Mouse (Mus musculus) neural tube, embryonic 14.5 days (tissue): Measurements from ENCODE around the gene Wsb1. TPM values are rescaled to one million over a fixed set of nuclear protein-coding genes. Genes with fewer than 3 reads are reported as not detected.
A peak's percentile ranks its signal among the peaks of the same experiment; 100 is the strongest.

Experiments
- ATAC-seq: fragments of 200-750 bp; cut with Nextera tagmentation; 2 replicates; pipeline ENCODE4 v1.8.0; 2017; ENCODE audit warnings: low read depth, mild to moderate bottlenecking, moderate TSS enrichment, moderate library complexity
- H3K27ac ChIP-seq: fragments of 300-500 bp; sonication (generic); 2 replicates; pipeline ENCODE4 v1.5.1; 2014; ENCODE audit warnings: low read depth, mild to moderate bottlenecking, control low read depth, low read length, moderate library complexity, mixed read lengths
- H3K27me3 ChIP-seq: fragments of 300-500 bp; sonication (generic); 2 replicates; pipeline ENCODE4 v1.6.1; 2014; ENCODE audit warnings: low read length; ENCODE audit not compliant: control insufficient read depth, insufficient read depth
- H3K36me3 ChIP-seq: fragments of 300-500 bp; sonication (generic); 2 replicates; pipeline ENCODE4 v1.6.1; 2014; ENCODE audit warnings: low read length, mixed read lengths; ENCODE audit not compliant: control insufficient read depth, insufficient read depth
- H3K4me1 ChIP-seq: fragments of 300-500 bp; sonication (generic); 2 replicates; pipeline ENCODE4 v1.6.1; 2014; ENCODE audit warnings: low read length; ENCODE audit not compliant: control insufficient read depth, insufficient read depth
- H3K4me2 ChIP-seq: fragments of 300-500 bp; sonication (generic); 2 replicates; pipeline ENCODE4 v1.6.1; 2014; ENCODE audit warnings: mild to moderate bottlenecking, low read depth, low read length, control low read depth
- H3K4me3 ChIP-seq: fragments of 300-500 bp; sonication (generic); 2 replicates; pipeline ENCODE4 v1.5.1; 2014; ENCODE audit warnings: low read depth, low read length, control low read depth, mixed read lengths
- H3K9ac ChIP-seq: fragments of 300-500 bp; sonication (generic); replicated peaks from 2 replicates; pipeline ENCODE4 v1.6.1; 2014; ENCODE audit warnings: low read depth, mild to moderate bottlenecking, control low read depth, low read length, mixed read lengths
- H3K9me3 ChIP-seq: fragments of 300-500 bp; sonication (generic); 2 replicates; pipeline ENCODE4 v1.6.1; 2016; ENCODE audit warnings: low read length; ENCODE audit not compliant: control insufficient read depth
- WGBS: fragments of 180-500 bp; shearing (Covaris S2); extraction: QIAGEN DNeasy Blood & Tissue Kit; methylation state at CpG from one replicate; pipeline ENCODE4 v1.1.7; 2014; 5-methylcytosine and 5-hydroxymethylcytosine counted together
- polyA plus RNA-seq: library from polyadenylated mRNA; unstranded; fragments of >200 nt; fragmentation: Nextera tagmentation; extraction: Ambion mirVana; gene quantifications from 2 replicates; pipeline ENCODE4 v1.2.1, GENCODE M21; 2014

Wsb1 gene
- polyA plus RNA-seq, 1 experiment from 2014 or later = 684 TPM

GRCm38 (mm10) chr11:79252881-79253541 lies 1.5 kb downstream of the Wsb1 start:
- no peaks in the 10 kb centered on the region for H3K9me3 ChIP-seq
- 18% methylated on average over 6 of the region's 6 CpGs for WGBS
- peak overlapping the region; percentile 97 for H3K9ac ChIP-seq
- H3K4me1 ChIP-seq = peaks cover 25% of the 10 kb centered on the region
- peaks cover 10% of the 10 kb centered on the region for H3K36me3 ChIP-seq
- no peak for ATAC-seq
- no peaks in the 10 kb centered on the region for H3K27me3 ChIP-seq
- no peak overlapping the region; the same call in 1 of the 2 replicates for H3K27ac ChIP-seq
- peak overlapping the region; percentile 86 for H3K4me3 ChIP-seq
- H3K4me2 ChIP-seq = peak overlapping the region; percentile 86

- no peak for ATAC-seq
- Histone ChIP-seq H3K9me3 (no peaks in the 10 kb centered on the region), H3K27me3 (no peaks in the 10 kb centered on the region), H3K4me3 (no peak overlapping the region), H3K9ac (no peak overlapping the region), H3K27ac (no peak overlapping the region), H3K4me2 (no peak overlapping the region), H3K36me3 (peaks cover 50% of the 10 kb centered on the region), H3K4me1 (no peaks in the 10 kb centered on the region)
- 96% methylated on average over 7 of the region's 7 CpGs for WGBS
Measured at GRCm38 (mm10) chr11:79239024-79239423, 15.4 kb downstream of the Wsb1 start.

- Histone ChIP-seq H3K9me3 (no peaks in the 10 kb centered on the region), H3K36me3 (peaks cover 49% of the 10 kb centered on the region)
- ATAC-seq = no peak
Measured at GRCm38 (mm10) chr11:79238398-79238752, 16.1 kb downstream of the Wsb1 start.

GRCm38 (mm10) chr11:79237644-79238397 lies 16.6 kb downstream of the Wsb1 start:
- Histone ChIP-seq H3K4me3 (no peak overlapping the region), H3K4me1 (no peaks in the 10 kb centered on the region), H3K9ac (no peak overlapping the region), H3K27me3 (no peaks in the 10 kb centered on the region), H3K4me2 (no peak overlapping the region), H3K27ac (no peak overlapping the region), H3K9me3 (no peaks in the 10 kb centered on the region), H3K36me3 (peaks cover 47% of the 10 kb centered on the region)
- no peak for ATAC-seq
- WGBS = 91% methylated on average over 11 of the region's 11 CpGs

More at GRCm38 (mm10) chr11:79238398-79238752, 16.1 kb downstream of the Wsb1 start:
- H3K4me2 ChIP-seq = no peak overlapping the region
- 31% methylated on average over 1 of the region's 1 CpGs for WGBS
- H3K4me3 ChIP-seq = no peak overlapping the region
- no peak overlapping the region for H3K27ac ChIP-seq
- H3K4me1 ChIP-seq = no peaks in the 10 kb centered on the region
- no peaks in the 10 kb centered on the region for H3K27me3 ChIP-seq
- H3K9ac ChIP-seq = no peak overlapping the region

- H3K4me3 ChIP-seq = no peak overlapping the region
- 95% methylated on average over 13 of the region's 13 CpGs for WGBS
- H3K4me2 ChIP-seq = no peak overlapping the region
- no peak overlapping the region for H3K9ac ChIP-seq
- H3K9me3 ChIP-seq = no peaks in the 10 kb centered on the region
- H3K4me1 ChIP-seq = no peaks in the 10 kb centered on the region
- H3K36me3 ChIP-seq = no peaks in the 10 kb centered on the region
- H3K27me3 ChIP-seq = no peaks in the 10 kb centered on the region
- no peak for ATAC-seq
- H3K27ac ChIP-seq = no peak overlapping the region
Measured at GRCm38 (mm10) chr11:79230251-79230570, 24.3 kb downstream of the Wsb1 start.

- 74% methylated on average over 11 of the region's 11 CpGs for WGBS
- H3K9ac ChIP-seq = no peak overlapping the region
- no peak overlapping the region for H3K4me2 ChIP-seq
- H3K27ac ChIP-seq = peak overlapping the region; percentile 40; the same call in 1 of the 2 replicates
- H3K4me1 ChIP-seq = no peaks in the 10 kb centered on the region
- no peaks in the 10 kb centered on the region for H3K27me3 ChIP-seq
- H3K9me3 ChIP-seq = no peaks in the 10 kb centered on the region
- no peak for ATAC-seq
- no peak overlapping the region for H3K4me3 ChIP-seq
- no peaks in the 10 kb centered on the region for H3K36me3 ChIP-seq
Measured at GRCm38 (mm10) chr11:79229561-79230250, 24.8 kb downstream of the Wsb1 start.

- H3K4me3 ChIP-seq = no peak overlapping the region
- peak overlapping the region; percentile 40; the same call in 1 of the 2 replicates for H3K27ac ChIP-seq
- no peak overlapping the region for H3K9ac ChIP-seq
- 60% methylated on average over 10 of the region's 10 CpGs for WGBS
- H3K36me3 ChIP-seq = no peaks in the 10 kb centered on the region
- no peaks in the 10 kb centered on the region for H3K4me1 ChIP-seq
- no peaks in the 10 kb centered on the region for H3K9me3 ChIP-seq
- H3K27me3 ChIP-seq = no peaks in the 10 kb centered on the region
- H3K4me2 ChIP-seq = no peak overlapping the region
- ATAC-seq = no peak
Measured at GRCm38 (mm10) chr11:79229057-79229504, 25.4 kb downstream of the Wsb1 start.

- Histone ChIP-seq H3K9me3 (no peaks in the 10 kb centered on the region), H3K27me3 (no peaks in the 10 kb centered on the region), H3K9ac (no peak overlapping the region), H3K4me1 (no peaks in the 10 kb centered on the region), H3K36me3 (no peaks in the 10 kb centered on the region), H3K4me3 (no peak overlapping the region), H3K4me2 (no peak overlapping the region), H3K27ac (no peak overlapping the region)
- WGBS = 88% methylated on average over 2 of the region's 2 CpGs
- ATAC-seq = no peak
Measured at GRCm38 (mm10) chr11:79228089-79228488, 26.4 kb downstream of the Wsb1 start.
